Mouse (Mus musculus) heart, adult 18-20 months (tissue): ENCODE measurements around the gene Hipk2. TPM values are rescaled to one million over a fixed set of nuclear protein-coding genes. Genes with fewer than 3 reads are reported as not detected.

Experiments
- total RNA-seq, 2 experiments: library from RNA; stranded (reverse); gene quantifications; 2 replicates each; pipeline ENCODE4 v1.2.3; 2021

Gene Hipk2
- total RNA-seq, 2 experiments from 2014 or later: 83.6 to 98.5 TPM

Other genes with a start within 250 kb of the Hipk2 start
- gene Klrg2, start 238.9 kb downstream of the Hipk2 start, total RNA-seq: under 1 TPM; 0.21 to 0.37 TPM
- 1 to 10 TPM; 1.3 to 1.4 TPM for gene Clec2l, start 213.1 kb downstream of the Hipk2 start, total RNA-seq
- 1 to 10 TPM; 1.7 TPM for gene Tbxas1, start 761 bp downstream of the Hipk2 start, total RNA-seq
- 10 to 100 TPM; 10.9 to 11.5 TPM for gene Parp12, start 242.2 kb upstream of the Hipk2 start, total RNA-seq